Comparison of ENCODE assay signal across 14 mouse cellular contexts in the genomic region with DNA sequence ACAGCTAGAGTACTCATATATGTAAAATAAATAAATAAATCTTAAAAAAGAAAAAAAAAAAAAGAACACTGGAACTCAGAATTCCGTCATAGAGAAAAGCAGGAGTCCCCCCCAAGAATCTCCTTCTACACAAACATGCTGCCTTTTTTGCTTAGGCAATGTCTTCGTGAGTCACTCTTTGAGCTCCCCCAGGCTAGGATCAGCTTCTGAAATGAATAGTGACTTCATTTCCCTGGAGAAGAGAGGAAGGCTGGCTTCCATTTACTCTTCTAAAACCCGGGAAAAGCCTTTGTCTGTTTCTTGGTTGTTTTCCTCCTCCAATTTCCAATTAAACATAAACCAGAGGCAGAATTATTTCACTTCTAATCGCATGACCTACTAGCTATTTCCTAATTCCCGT. TPM values are rescaled to one million over a fixed set of nuclear protein-coding genes. Genes with fewer than 3 reads are reported as not detected.
DNase-seq lines count a peak whose midpoint lies in the region; ATAC-seq and TF ChIP-seq lines count a peak whose summit lies in the region.
"Had no signal": no experiment of that assay in that cellular context is flagged by ENCODE, and none has a peak within 500 bp of the region (broad histone marks: within the 10 kb centered on the region; RNA-seq: fewer than 3 reads in every experiment).

No protein-coding gene starts in this region.

- TF ChIP-seq POLR2A in bone marrow macrophage, adult 2 months (IDR thresholded peaks at IDR 0.05; ENCODE audit: borderline replicate concordance, low read depth, low read length) = no peak

- no peak overlapping the region for H3K4me2 ChIP-seq in embryonic facial prominence, embryonic 12.5 days (replicated peaks)
- H3K4me2 ChIP-seq in hindbrain, embryonic 15.5 days = no peak overlapping the region
- no peak overlapping the region for H3K4me2 ChIP-seq in midbrain, postnatal 0 days (ENCODE audit: low read depth, low read length, poor library complexity, severe bottlenecking)

- 0 out of 2 replicates have a peak overlapping the region, but pooled peaks have one; percentile 46 for H3K27ac ChIP-seq in embryonic facial prominence, embryonic 12.5 days
- no peak overlapping the region for H3K27ac ChIP-seq in embryonic facial prominence, embryonic 10.5 days (replicated peaks)
- H3K27ac ChIP-seq in hindbrain, embryonic 15.5 days (replicated peaks) = peak overlapping the region; percentile 61
- H3K27ac ChIP-seq in hindbrain, embryonic 10.5 days = no peak overlapping the region
- peak overlapping the region; percentile 24; the same call in 1 of the 2 replicates for H3K27ac ChIP-seq in bone marrow macrophage, adult 2 months (ENCODE audit: insufficient read depth, low read depth, low read length)
- peak overlapping the region; percentile 55 for H3K27ac ChIP-seq in midbrain, postnatal 0 days (ENCODE audit: low read depth, low read length)
- H3K27ac ChIP-seq: liver, embryonic 14.5 days had no signal

- H3K9ac ChIP-seq in embryonic facial prominence, embryonic 12.5 days = no peak overlapping the region
- H3K9ac ChIP-seq in hindbrain, embryonic 15.5 days = no peak overlapping the region
- H3K9ac ChIP-seq in midbrain, postnatal 0 days (replicated peaks; ENCODE audit: low read length, poor library complexity, severe bottlenecking) = no peak overlapping the region
- H3K9ac ChIP-seq: liver, embryonic 14.5 days had no signal

- no peak for ATAC-seq in embryonic facial prominence, embryonic 12.5 days (ENCODE audit: insufficient number of reproducible peaks, insufficient read depth, low FRiP score, low TSS enrichment)
- ATAC-seq in hindbrain, embryonic 15.5 days (ENCODE audit: low FRiP score, low read depth) = no peak
- ATAC-seq in midbrain, postnatal 0 days (ENCODE audit: low FRiP score) = no peak

- no peak for DNase-seq in embryonic facial prominence, embryonic 10.5 days (ENCODE audit: low spot score)
- no peak for DNase-seq in hindbrain, embryonic 10.5 days (ENCODE audit: low spot score)
- peak; percentile 20 for DNase-seq in midbrain, postnatal 0 days (ENCODE audit: low spot score)
- no peak for DNase-seq in right cerebral cortex, postnatal 4 days
- no peak for DNase-seq in cerebellum, postnatal 10 days
- DNase-seq: adrenal gland, adult 2 months; kidney, postnatal 10 days; thymus, postnatal 4 days had no signal

- no peak for TF ChIP-seq CTCF in bone marrow macrophage, adult 2 months (IDR thresholded peaks at IDR 0.05; ENCODE audit: low read depth, low read length)
- no peak for TF ChIP-seq CTCF in midbrain, postnatal 0 days (IDR thresholded peaks at IDR 0.05)

- no peaks in the 10 kb centered on the region for H3K27me3 ChIP-seq in embryonic facial prominence, embryonic 12.5 days
- H3K27me3 ChIP-seq in embryonic facial prominence, embryonic 10.5 days (replicated peaks; ENCODE audit: low read depth, poor library complexity, severe bottlenecking) = no peaks in the 10 kb centered on the region
- no peaks in the 10 kb centered on the region for H3K27me3 ChIP-seq in hindbrain, embryonic 15.5 days
- H3K27me3 ChIP-seq in hindbrain, embryonic 10.5 days (ENCODE audit: insufficient read depth, poor library complexity, severe bottlenecking) = no peaks in the 10 kb centered on the region
- H3K27me3 ChIP-seq in midbrain, postnatal 0 days (ENCODE audit: insufficient read depth, low read length) = no peaks in the 10 kb centered on the region
- H3K27me3 ChIP-seq: megakaryocyte, embryonic 14.5 days had no signal

- H3K4me1 ChIP-seq in embryonic facial prominence, embryonic 12.5 days = peaks cover 21% of the 10 kb centered on the region
- peaks cover 49% of the 10 kb centered on the region for H3K4me1 ChIP-seq in embryonic facial prominence, embryonic 10.5 days
- peaks cover 51% of the 10 kb centered on the region for H3K4me1 ChIP-seq in hindbrain, embryonic 15.5 days (replicated peaks)
- peaks cover 40% of the 10 kb centered on the region for H3K4me1 ChIP-seq in hindbrain, embryonic 10.5 days (replicated peaks)
- peaks cover 76% of the 10 kb centered on the region for H3K4me1 ChIP-seq in bone marrow macrophage, adult 2 months (ENCODE audit: control insufficient read depth, insufficient read depth, low read length)
- H3K4me1 ChIP-seq in midbrain, postnatal 0 days (ENCODE audit: insufficient read depth, low read length) = peaks cover 15% of the 10 kb centered on the region

- no peak overlapping the region for H3K4me3 ChIP-seq in embryonic facial prominence, embryonic 12.5 days
- no peak overlapping the region for H3K4me3 ChIP-seq in embryonic facial prominence, embryonic 10.5 days
- H3K4me3 ChIP-seq in hindbrain, embryonic 15.5 days = no peak overlapping the region
- no peak overlapping the region for H3K4me3 ChIP-seq in hindbrain, embryonic 10.5 days
- H3K4me3 ChIP-seq in bone marrow macrophage, adult 2 months (ENCODE audit: insufficient read depth, low read length) = no peak overlapping the region
- no peak overlapping the region for H3K4me3 ChIP-seq in midbrain, postnatal 0 days (ENCODE audit: low read depth, low read length)

- no peaks in the 10 kb centered on the region for H3K36me3 ChIP-seq in embryonic facial prominence, embryonic 12.5 days
- peaks cover 8% of the 10 kb centered on the region; the same call in 1 of the 2 replicates for H3K36me3 ChIP-seq in embryonic facial prominence, embryonic 10.5 days (replicated peaks)
- no peaks in the 10 kb centered on the region for H3K36me3 ChIP-seq in hindbrain, embryonic 15.5 days
- peaks cover 14% of the 10 kb centered on the region for H3K36me3 ChIP-seq in hindbrain, embryonic 10.5 days
- H3K36me3 ChIP-seq in midbrain, postnatal 0 days (ENCODE audit: insufficient read depth, low read length) = no peaks in the 10 kb centered on the region

- 52% methylated on average over 5 of the region's 5 CpGs for WGBS in embryonic facial prominence, embryonic 12.5 days
- 70% methylated on average over 5 of the region's 5 CpGs for WGBS in embryonic facial prominence, embryonic 10.5 days
- 61% methylated on average over 5 of the region's 5 CpGs for WGBS in hindbrain, embryonic 15.5 days
- 83% methylated on average over 5 of the region's 5 CpGs for WGBS in hindbrain, embryonic 10.5 days
- 55% methylated on average over 5 of the region's 5 CpGs for WGBS in midbrain, postnatal 0 days

- H3K9me3 ChIP-seq in embryonic facial prominence, embryonic 12.5 days = no peaks in the 10 kb centered on the region
- H3K9me3 ChIP-seq in embryonic facial prominence, embryonic 10.5 days = no peaks in the 10 kb centered on the region
- no peaks in the 10 kb centered on the region for H3K9me3 ChIP-seq in hindbrain, embryonic 15.5 days
- no peaks in the 10 kb centered on the region for H3K9me3 ChIP-seq in hindbrain, embryonic 10.5 days
- no peaks in the 10 kb centered on the region for H3K9me3 ChIP-seq in midbrain, postnatal 0 days (ENCODE audit: low read length)
- H3K9me3 ChIP-seq: megakaryocyte, embryonic 14.5 days had no signal

RNA-seq across cellular contexts. Expression of a gene that starts 9.9 kb away (rescaled TPM):
- 15.3 and 17.3 TPM in 2 replicates for polyA plus RNA-seq in embryonic facial prominence, embryonic 12.5 days (2016; fragmentation: Nextera tagmentation; extraction: Ambion mirVana)
- 27.9 and 30.3 TPM in 2 replicates for polyA plus RNA-seq in embryonic facial prominence, embryonic 10.5 days (2016; fragmentation: Nextera tagmentation; extraction: Ambion mirVana)
- 16.6 and 18.6 TPM in 2 replicates for polyA plus RNA-seq in hindbrain, embryonic 15.5 days (2015; fragmentation: Nextera tagmentation; extraction: Ambion mirVana)
- polyA plus RNA-seq in hindbrain, embryonic 10.5 days (2016; fragmentation: Nextera tagmentation; extraction: Ambion mirVana) = 29.5 and 31.4 TPM in 2 replicates
- polyA plus RNA-seq in bone marrow macrophage, adult 2 months (2012; ENCODE audit: insufficient read depth, insufficient read length, missing spikeins) = 18.1 and 22.3 TPM in 2 replicates
- 5.2 and 5.9 TPM in 2 replicates for total RNA-seq in midbrain, postnatal 0 days (2014; rRNA removed)
- 13.4 and 13.7 TPM in 2 replicates for polyA plus RNA-seq in midbrain, postnatal 0 days (2015; fragmentation: Nextera tagmentation; extraction: Ambion mirVana)

RNA-seq across cellular contexts. Expression of a gene that starts 29.1 kb away (rescaled TPM):
- 21.5 and 22.2 TPM in 2 replicates for polyA plus RNA-seq in embryonic facial prominence, embryonic 12.5 days (2016; fragmentation: Nextera tagmentation; extraction: Ambion mirVana)
- polyA plus RNA-seq in embryonic facial prominence, embryonic 10.5 days (2016; fragmentation: Nextera tagmentation; extraction: Ambion mirVana) = 32.0 and 34.5 TPM in 2 replicates
- polyA plus RNA-seq in hindbrain, embryonic 15.5 days (2015; fragmentation: Nextera tagmentation; extraction: Ambion mirVana) = 30.4 and 32.5 TPM in 2 replicates
- 31.4 and 36.4 TPM in 2 replicates for polyA plus RNA-seq in hindbrain, embryonic 10.5 days (2016; fragmentation: Nextera tagmentation; extraction: Ambion mirVana)
- 17.5 and 18.1 TPM in 2 replicates for polyA plus RNA-seq in bone marrow macrophage, adult 2 months (2012; ENCODE audit: insufficient read depth, insufficient read length, missing spikeins)
- total RNA-seq in midbrain, postnatal 0 days (2014; rRNA removed) = 26.9 and 28.6 TPM in 2 replicates
- polyA plus RNA-seq in midbrain, postnatal 0 days (2015; fragmentation: Nextera tagmentation; extraction: Ambion mirVana) = 36.8 and 37.4 TPM in 2 replicates

RNA-seq across cellular contexts. Expression of a gene that starts 40.3 kb away (rescaled TPM):
- 1.3 and 2.2 TPM in 2 replicates for polyA plus RNA-seq in embryonic facial prominence, embryonic 12.5 days (2016; fragmentation: Nextera tagmentation; extraction: Ambion mirVana)
- 4.4 and 7.4 TPM in 2 replicates for polyA plus RNA-seq in embryonic facial prominence, embryonic 10.5 days (2016; fragmentation: Nextera tagmentation; extraction: Ambion mirVana)
- polyA plus RNA-seq in hindbrain, embryonic 15.5 days (2015; fragmentation: Nextera tagmentation; extraction: Ambion mirVana) = 0.43 and 0.62 TPM in 2 replicates
- polyA plus RNA-seq in hindbrain, embryonic 10.5 days (2016; fragmentation: Nextera tagmentation; extraction: Ambion mirVana) = 1.6 and 2.3 TPM in 2 replicates
- 0.31 and 0.37 TPM in 2 replicates for polyA plus RNA-seq in bone marrow macrophage, adult 2 months (2012; ENCODE audit: insufficient read depth, insufficient read length, missing spikeins)
- 0.33 and 1.1 TPM in 2 replicates for total RNA-seq in midbrain, postnatal 0 days (2014; rRNA removed)
- polyA plus RNA-seq in midbrain, postnatal 0 days (2015; fragmentation: Nextera tagmentation; extraction: Ambion mirVana) = 0.43 and 0.51 TPM in 2 replicates

RNA-seq across cellular contexts. Expression of a gene that starts 45.0 kb away (rescaled TPM):
- 2.4 and 3.3 TPM in 2 replicates for polyA plus RNA-seq in embryonic facial prominence, embryonic 12.5 days (2016; fragmentation: Nextera tagmentation; extraction: Ambion mirVana)
- 1.1 and 2.3 TPM in 2 replicates for polyA plus RNA-seq in embryonic facial prominence, embryonic 10.5 days (2016; fragmentation: Nextera tagmentation; extraction: Ambion mirVana)
- 0.35 and 0.41 TPM in 2 replicates for polyA plus RNA-seq in hindbrain, embryonic 15.5 days (2015; fragmentation: Nextera tagmentation; extraction: Ambion mirVana)
- polyA plus RNA-seq in hindbrain, embryonic 10.5 days (2016; fragmentation: Nextera tagmentation; extraction: Ambion mirVana) = 0.37 and 0.75 TPM in 2 replicates
- polyA plus RNA-seq in bone marrow macrophage, adult 2 months (2012; ENCODE audit: insufficient read depth, insufficient read length, missing spikeins) = not detected in 2 replicates
- 0.27 TPM in 1 of 2 replicates, not detected in the other for total RNA-seq in midbrain, postnatal 0 days (2014; rRNA removed)
- 0.51 and 0.56 TPM in 2 replicates for polyA plus RNA-seq in midbrain, postnatal 0 days (2015; fragmentation: Nextera tagmentation; extraction: Ambion mirVana)
- total RNA-seq: left cerebral cortex, adult 18-20 months had no signal
- polyA plus RNA-seq: adrenal gland, adult 2 months had no signal

RNA-seq across cellular contexts. Expression of a gene that starts 56.6 kb away (rescaled TPM):
- polyA plus RNA-seq in embryonic facial prominence, embryonic 12.5 days (2016; fragmentation: Nextera tagmentation; extraction: Ambion mirVana) = 88.2 and 96.5 TPM in 2 replicates
- 90.1 and 99.9 TPM in 2 replicates for polyA plus RNA-seq in embryonic facial prominence, embryonic 10.5 days (2016; fragmentation: Nextera tagmentation; extraction: Ambion mirVana)
- 81.6 and 82.8 TPM in 2 replicates for polyA plus RNA-seq in hindbrain, embryonic 15.5 days (2015; fragmentation: Nextera tagmentation; extraction: Ambion mirVana)
- polyA plus RNA-seq in hindbrain, embryonic 10.5 days (2016; fragmentation: Nextera tagmentation; extraction: Ambion mirVana) = 112 and 124 TPM in 2 replicates
- 26.3 and 30.0 TPM in 2 replicates for polyA plus RNA-seq in bone marrow macrophage, adult 2 months (2012; ENCODE audit: insufficient read depth, insufficient read length, missing spikeins)
- total RNA-seq in midbrain, postnatal 0 days (2014; rRNA removed) = 43.6 and 48.3 TPM in 2 replicates
- polyA plus RNA-seq in midbrain, postnatal 0 days (2015; fragmentation: Nextera tagmentation; extraction: Ambion mirVana) = 83.9 and 85.1 TPM in 2 replicates

Comparison
In these comparisons a context has a peak if more than half of its experiments do, and no peak if none do; other contexts are left out.
1. H3K27ac ChIP-seq: peak in embryonic facial prominence, embryonic 12.5 days (single experiment), hindbrain, embryonic 15.5 days (single experiment), bone marrow macrophage, adult 2 months (single experiment) and midbrain, postnatal 0 days (single experiment); none in embryonic facial prominence, embryonic 10.5 days (single experiment) and hindbrain, embryonic 10.5 days (single experiment).